Mouse (Mus musculus) spleen, adult 18-20 months (tissue): Measurements from ENCODE around the gene Son.
"Not testable (repeated sequence)": the region's sequence is repeated elsewhere in the genome, so short reads cannot be mapped to it uniquely, and the experiment has no call there.

Source experiments
- DNase-seq, 2 experiments: peaks; one replicate each; pipeline ENCODE4 v3.0.0; 2022; ENCODE audit warnings: mixed read lengths in 2 of 2

The Son gene

DNA sequence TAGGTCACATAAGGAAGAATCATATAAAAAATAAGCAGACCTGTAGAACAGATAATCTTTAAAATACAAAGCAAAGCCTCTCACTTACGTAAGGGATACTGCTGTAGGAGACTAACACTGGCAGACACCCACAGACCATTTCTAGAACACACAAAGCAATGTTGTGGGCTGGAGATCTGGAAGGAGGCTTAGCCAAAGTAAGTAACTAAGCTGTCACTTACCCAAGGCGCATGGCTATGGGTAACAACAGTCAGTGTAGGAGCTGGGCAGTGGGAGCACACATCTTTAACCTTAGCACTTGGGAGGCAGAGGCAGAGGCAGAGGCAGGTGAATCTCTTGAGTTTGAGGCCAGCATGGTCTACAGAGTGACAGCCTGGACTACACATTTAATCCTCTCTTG, 7.7 kb upstream of the Son start:
- DNase-seq = no peak

DNA sequence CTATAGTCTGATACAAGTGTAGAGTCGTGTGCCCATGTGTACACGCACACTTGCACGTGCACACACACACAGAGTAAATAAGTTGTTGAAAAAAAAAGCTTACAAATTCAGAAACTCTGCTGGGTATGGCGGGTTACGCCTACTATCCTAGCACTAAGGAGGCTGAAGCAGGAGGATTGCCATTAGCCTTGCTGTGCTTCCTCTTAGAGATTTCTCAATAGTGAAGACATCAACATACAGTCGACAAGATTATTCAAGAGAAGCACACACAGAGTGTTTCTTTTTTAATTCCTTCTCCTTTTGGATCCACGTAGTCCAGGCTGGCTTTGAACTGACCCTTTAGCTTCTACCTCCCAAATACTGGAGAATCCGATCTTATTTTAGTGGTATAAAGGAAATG, 7.1 kb upstream of the Son start:
- no peak for DNase-seq

DNA sequence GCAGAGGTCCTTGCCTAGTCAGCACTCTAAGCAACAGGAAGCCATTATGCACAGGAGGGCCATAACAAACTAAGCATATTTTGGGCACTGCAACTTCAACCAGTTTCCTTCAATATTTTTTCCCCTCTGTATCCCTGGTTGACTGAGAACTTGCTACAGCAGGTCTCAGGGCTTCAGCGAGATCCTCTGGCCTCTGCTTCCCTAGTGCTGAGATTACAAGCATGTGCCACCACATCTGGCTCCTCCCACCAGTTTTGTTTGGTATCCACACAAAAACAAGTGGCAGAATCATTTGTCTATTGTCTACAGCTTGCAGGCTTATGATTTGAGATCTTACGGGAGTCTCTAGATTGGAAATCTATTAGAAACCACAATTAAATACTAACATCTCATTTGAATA, 2.4 kb upstream of the Son start:
- no peak for DNase-seq

DNA sequence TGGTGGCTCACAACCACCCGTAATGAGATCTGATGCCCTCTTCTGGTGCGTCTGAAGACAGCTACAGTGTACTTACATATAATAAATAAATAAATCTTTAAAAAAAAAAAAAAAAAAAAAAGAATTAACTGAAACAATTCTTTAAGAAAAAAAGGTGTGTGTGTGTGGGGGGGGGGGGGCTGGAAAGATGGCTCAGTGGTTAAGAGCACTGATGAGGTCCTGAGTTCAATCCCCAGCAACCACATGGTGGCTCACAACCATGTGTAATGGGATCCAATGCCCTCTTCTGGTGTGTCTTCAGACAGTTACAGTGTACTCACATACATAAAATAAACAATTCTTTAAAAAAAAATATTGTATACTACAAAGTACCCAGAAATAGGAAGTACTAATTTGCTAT, 1.9 kb upstream of the Son start:
- DNase-seq = not testable (repeated sequence)

DNA sequence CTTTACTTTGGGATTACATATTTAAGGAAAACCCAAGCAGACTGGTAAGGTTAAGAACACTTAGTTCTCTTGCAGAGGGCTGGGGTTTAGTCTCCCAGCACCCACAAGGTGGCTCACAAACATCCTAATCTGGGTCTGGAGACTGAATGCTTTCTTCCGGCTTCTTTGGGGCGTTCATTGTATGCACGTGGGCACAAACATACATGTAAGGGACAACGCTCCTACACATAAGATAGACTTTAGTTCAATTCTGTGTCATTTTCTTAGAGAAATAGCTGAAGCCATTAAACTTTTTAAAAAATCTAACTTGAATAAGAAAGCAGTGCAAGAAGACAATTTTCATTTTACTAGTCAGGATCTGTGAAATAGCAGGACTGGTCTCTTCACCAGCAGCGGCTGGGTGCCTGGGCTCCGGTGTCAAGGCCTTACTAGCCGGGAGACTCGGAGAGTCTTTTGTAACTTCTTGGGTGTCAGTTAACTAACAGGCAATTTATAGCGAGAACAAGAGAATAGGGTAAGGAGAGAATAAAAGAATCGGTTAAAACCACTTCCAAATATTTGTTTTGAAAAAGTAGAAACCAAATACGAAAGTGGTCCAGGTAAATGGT, 1.2 kb upstream of the Son start:
- no peak for DNase-seq

DNA sequence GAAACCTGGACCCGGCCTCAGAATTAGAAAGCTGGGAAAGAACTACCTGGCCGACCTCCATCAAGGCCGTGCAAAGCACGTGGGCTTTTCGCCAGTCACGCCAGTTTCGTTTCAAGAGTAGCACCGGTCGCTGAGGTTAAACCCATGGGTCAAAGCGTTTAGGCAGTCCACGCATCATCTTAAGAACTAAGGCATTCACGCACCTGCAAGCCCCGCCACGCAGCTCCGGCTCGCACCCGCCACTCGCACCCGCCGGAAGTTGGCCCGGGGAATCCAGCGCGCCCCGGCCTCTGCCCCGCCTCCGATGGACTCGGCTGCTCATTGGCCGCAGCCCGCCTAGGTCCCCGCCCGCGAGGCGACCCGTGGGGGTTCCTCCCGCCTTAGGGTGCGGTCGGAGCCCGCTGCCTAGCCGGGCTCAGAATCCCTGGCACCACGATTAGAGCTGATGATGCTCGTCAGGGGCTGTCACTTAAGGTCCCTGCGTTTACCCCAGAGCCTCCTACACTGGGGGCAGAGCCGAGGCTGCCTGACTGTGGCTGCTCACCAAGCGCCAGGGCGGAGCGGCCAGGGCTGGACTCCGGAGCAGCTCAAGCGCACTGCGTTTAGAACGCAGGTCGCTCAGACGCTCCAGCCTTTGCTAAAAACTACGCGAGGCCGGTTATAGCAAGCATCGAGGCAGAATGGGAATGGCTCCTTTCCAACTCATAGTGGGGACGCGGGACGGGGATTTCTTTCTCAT, 456 bp upstream of the Son start, which contains the start of gene Gart:
Gene Gart, minus strand, starts transcription at position 272 of the 739 bp plus-strand sequence.
- peak; percentile 89 to 92 for DNase-seq

DNA sequence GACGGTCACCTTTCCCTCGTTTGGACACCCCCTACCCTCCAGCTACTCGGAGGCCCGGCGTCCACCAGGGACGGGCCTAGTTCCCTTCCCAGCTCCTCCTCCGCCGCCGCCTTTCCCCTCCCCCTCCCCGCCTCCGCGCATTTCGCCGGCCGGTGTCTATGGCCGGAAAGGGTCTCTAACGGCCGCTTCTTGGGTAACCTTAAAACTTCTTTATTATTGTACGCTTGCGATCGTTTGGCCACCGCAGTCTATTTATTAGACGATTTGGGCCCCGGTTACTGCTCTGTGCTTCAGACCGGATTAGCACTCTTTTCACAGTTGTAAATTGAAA, 879 bp downstream of the Son start:
- peak; percentile 73 to 79 for DNase-seq

DNA sequence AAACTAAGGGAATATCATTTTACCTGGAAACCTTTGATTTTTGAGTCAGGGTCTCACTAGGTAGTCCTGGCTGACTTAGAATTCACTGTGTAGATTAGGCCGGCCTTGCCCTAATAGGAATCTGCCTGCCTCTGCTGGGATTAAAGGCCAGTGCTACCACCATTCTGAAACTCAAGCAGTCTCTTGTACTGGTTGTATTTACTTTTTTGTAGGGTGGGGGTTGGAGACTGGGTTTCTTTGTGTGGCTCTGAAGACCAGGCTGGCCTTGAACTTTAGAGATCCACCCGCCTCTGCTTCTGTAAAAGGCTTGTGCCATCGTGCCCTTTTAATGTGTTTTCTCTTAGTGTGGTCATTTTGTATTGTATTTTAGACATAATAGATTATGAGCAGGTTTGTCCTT, 1.9 kb downstream of the Son start:
- DNase-seq = no peak

DNA sequence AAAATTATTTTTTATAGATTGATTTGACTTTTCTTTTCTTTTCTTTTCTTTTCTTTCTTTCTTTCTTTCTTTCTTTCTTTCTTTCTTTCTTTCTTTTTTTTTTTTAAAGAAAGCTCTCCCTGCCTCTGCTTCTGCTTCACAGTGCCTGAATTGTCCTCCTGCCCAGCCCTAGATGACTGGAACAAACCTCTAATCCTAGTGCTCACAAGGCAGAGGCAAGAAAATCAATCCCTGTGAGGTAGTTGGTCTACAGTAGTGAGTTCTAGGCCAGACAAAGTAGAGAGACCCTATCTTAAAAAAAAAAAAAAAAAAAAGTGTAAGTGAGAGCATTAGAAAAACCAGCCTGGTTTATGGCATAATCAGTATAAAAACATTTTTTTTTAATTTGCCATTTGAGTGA, 2.5 kb downstream of the Son start:
- DNase-seq = no peak

DNA sequence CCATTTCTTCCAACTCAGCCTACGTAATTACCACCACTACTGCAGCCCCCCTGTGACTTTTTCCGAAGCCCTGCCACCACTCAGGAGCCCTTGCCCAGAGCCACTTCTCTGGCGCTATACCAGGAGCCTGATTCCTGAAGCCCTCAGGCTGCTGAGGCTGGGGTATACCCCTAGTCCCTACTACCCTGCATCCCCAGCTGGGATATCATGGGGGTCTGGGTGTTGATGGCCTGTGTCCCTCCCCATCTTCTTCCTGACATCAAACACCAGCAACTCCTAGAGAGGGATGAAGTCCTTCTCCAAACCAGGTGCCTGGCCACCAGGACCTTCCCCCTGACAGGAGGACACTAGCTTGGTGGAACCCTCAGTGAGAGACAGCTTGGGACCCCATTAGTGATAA, 4.9 kb downstream of the Son start:
- no peak for DNase-seq

DNA sequence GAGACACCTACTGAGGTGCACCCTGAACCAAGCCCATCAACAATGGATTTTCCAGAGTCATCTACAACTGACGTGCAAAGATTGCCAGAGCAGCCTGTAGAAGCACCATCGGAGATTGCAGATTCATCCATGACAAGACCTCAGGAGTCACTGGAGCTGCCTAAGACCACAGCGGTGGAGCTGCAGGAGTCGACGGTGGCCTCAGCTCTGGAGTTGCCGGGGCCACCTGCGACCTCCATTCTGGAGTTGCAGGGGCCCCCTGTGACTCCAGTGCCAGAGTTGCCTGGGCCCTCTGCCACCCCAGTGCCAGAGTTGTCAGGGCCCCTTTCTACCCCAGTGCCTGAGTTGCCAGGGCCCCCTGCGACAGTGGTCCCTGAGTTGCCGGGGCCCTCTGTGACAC, 8.0 kb downstream of the Son start:
- no peak for DNase-seq

DNA sequence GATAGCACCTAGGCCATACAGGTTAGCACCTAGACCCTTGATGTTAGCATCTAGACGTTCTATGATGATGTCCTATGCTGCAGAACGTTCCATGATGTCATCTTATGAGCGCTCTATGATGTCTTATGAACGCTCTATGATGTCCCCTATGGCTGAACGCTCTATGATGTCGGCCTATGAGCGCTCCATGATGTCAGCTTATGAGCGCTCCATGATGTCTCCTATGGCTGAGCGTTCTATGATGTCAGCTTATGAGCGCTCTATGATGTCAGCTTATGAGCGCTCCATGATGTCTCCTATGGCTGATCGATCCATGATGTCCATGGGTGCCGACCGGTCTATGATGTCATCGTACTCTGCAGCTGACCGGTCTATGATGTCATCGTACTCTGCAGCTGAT, 10.0 kb downstream of the Son start:
- no peak for DNase-seq

DNA sequence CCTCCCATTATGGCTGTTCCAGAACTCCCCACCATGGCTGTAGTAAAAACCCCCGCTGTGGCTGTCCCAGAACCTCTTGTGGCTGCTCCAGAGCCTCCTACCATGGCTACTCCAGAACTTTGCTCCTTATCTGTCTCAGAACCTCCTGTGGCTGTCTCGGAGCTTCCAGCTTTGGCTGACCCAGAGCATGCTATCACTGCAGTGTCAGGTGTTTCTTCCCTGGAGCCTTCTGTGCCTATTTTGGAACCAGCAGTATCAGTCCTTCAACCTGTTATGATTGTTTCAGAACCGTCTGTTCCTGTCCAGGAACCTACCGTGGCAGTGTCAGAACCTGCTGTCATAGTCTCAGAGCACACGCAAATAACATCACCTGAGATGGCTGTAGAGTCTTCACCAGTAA, 11.2 kb downstream of the Son start:
- no peak for DNase-seq

DNA sequence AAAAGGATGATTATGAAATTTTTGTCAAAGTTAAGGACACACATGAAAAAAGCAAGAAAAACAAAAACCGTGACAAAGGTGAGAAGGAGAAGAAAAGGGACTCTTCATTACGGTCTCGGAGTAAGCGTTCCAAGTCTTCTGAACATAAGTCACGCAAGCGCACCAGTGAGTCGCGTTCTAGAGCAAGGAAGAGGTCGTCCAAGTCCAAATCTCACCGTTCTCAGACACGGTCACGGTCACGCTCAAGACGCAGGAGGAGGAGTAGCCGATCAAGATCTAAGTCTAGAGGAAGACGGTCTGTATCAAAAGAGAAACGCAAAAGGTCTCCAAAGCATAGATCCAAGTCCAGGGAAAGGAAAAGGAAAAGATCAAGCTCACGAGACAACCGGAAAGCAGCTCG, 12.5 kb downstream of the Son start:
- DNase-seq = no peak

DNA sequence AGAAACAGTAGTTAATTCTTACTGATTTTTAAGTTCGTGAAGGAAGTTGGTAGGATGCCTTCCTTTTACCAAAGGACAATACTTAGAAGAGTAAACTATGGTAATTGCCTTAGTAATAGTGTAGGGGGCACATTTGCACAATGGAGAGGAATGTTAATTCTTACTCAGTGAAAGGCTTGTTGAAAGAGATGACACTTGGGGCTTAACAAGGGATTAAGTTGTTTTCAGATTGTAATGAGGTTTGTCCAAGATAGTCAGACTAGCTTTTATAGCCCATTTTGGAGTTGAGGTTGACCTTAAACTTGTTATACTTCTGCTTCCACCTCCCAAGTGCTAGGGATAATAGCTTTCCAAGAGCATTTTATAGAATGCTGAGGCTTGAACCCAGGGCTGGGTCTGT, 14.1 kb downstream of the Son start:
- DNase-seq = no peak

DNA sequence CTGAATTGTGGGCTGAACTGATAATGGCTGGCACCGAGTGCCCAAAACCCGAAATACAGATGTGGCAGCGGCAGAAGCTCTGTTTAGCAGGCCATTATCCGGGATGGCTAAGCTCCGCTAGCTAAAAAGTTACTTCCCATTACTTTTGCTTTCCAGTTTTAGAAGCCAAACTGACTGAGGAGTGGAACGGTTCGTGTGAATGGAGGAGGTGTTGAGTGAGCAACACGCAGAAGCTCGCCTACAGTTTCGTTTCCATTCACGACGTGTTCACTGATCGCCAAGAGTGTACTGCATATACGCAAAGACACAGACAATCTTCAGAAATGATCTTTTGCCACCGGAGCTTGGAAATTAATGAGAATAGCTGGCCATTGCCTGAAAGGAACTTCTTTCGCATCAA, 15.0 kb downstream of the Son start:
- DNase-seq = no peak

DNA sequence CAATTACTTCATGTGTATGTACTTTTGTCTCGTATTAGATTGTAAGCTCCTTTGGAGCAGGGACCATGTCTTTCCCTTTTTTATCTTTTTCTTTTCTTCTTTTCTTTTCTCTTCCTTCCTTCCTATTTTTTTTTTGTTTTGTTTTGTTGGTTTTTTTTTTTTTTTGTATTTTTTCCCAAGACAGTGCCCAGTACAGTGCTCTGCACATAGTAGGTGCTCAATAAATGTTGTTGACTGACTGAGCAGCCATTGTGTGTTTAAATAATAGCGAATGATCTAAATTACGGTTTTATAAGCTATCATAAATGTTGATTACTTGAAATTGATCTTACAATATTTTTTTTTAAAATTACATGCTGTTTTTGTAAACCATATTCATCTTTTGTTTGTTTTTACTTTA, 16.5 kb downstream of the Son start:
- DNase-seq = no peak

DNA sequence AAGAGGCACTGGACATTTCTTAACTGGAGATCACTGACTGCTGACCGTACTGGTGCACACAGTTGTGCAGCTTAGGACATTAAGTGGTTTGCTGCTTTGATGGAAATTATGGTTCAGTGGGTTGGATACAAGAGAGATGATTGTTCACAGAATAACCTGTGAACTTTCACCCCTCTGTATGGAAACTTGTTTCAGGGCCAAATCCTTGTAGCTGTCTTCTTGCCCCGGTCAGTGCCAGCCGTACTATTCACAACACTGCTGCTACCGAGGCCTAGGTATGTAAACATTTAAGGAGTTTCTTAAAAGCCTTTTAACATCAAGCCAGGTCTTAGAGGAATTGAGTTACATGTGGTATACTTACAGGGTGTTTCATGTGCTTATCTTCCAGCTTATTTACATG, 27.2 kb downstream of the Son start:
- DNase-seq = no peak

DNA sequence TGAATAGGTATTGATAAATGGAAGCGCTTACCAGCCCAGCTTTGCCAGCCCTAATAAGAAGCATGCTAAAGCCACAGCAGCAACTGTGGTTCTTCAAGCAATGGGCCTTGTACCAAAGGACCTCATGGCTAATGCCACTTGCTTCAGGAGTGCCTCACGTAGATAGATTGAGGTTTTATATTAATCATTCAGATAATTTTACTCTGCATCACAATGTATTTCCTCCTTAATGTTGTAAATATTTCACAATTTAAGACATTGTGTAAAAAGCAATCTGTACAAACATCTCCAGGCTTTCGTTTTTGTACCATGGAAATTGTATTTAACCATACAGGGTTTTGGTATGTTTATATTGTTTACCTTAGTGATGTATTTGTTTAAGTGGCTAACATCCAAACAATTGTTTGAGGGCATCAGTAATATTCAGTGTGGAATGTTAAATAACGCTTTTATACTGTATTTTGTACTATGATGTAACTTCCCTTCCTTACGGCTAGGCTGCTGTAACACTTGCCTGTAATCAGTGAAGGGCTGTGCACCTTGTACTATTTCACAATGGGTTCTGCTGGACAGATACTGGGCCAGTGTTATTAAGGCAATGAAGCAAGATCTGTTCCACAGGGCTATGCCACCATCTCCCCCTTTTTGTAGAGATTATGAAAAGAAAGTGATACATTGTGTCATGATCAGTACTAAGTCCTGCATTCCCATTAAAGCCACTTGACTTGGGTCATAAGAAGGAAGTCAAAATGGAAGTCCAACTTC, 31.0 kb downstream of the Son start:
- DNase-seq = no peak

DNA sequence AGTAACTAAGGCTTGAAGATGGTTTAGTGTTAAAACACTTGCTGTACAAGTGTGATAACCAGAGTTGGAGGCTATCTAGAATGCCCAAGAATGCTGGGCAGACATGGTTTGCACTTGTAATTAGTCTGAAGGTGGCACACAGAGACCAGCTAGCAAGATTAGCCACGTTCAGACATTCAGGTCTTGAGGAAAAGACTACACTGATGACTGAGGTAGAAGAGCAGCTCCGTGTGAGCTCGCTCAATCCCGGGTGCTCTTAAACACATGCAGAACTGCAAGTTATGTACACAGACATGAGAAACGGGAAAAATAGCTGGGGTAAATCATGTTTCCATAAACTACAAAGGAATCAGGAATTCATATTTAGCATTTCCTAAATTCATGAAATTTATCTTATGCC, 33.4 kb downstream of the Son start:
- no peak for DNase-seq

DNA sequence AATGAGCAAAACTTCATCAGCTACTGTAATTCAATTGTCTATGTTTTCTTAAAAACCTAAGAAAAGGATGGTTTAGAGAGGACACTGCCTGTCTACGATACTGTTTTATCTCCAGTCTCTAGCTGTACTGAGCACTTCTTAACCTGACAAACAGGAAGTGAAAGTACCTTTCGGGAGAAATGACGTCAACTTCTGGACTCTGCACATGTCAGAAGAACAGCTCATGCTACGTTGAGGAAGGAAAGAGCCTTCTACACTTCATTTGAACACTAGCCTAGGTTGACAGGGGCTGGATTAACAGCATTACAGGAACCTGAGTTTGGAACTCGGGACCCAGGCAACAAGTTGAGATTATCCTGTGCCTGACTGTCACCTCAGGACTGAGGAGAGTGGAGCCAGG, 38.2 kb downstream of the Son start:
- DNase-seq = no peak

DNA sequence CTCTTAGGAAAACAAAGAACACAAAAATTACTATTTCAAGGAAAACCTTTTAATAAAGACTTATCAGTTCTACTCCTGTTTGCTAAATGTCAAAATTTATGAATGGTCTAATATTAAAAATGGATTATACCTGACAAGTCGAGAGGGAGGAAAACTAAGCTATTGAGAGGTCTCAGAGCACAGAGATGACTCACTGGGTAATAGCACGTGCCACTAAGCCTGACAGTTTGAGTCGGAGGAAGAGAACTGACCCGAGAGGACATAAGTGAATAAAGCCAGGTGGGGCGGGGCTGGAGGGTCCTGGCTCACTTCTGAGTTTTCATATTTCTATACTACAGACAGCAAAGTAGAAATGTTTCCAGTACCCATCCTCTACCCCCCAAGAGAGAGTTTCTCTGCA, 39.1 kb downstream of the Son start:
- DNase-seq = no peak

DNA sequence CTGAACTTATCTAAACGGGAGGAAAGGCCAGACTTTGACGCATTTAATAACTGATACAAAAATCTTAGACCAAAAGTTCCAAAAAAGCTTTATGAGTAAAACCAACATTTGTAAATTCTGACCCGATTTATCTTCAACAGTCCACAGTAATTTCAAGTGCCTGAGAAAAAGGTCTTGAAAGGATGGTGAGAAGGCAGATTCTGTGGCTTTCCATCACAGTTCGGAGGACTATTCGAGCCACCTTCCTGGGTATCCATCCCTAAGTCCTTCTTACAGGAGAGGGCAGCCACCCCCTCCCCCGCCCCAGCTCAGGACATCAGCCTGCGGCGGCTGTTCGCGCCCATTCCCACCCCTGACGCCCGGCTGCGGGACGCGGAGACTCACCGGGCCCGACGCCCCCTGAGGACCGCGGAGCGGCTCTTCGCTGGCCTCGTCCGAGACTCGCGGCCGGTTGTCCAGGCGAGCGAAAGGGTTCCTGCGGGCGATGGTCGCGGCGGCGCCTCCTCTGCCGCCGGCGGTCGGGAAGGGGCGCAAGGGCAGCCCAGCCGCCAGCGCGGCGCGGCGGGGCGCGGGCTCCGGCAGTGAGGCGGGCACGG, 40.8 kb downstream of the Son start:
- no peak for DNase-seq
